Mouse (Mus musculus) adrenal gland, adult (tissue): Measurements from ENCODE around the gene Ndufa4l2.
A peak's percentile ranks its signal among the peaks of the same experiment; 100 is the strongest.

Source experiments
- DNase-seq, 2 experiments: peaks; one replicate each; pipeline ENCODE4 v3.0.0; 2022 to 2023; ENCODE audit warnings: low spot score in 1 of 2; ENCODE audit not compliant: inconsistent age in 2 of 2

Gene Ndufa4l2

DNA sequence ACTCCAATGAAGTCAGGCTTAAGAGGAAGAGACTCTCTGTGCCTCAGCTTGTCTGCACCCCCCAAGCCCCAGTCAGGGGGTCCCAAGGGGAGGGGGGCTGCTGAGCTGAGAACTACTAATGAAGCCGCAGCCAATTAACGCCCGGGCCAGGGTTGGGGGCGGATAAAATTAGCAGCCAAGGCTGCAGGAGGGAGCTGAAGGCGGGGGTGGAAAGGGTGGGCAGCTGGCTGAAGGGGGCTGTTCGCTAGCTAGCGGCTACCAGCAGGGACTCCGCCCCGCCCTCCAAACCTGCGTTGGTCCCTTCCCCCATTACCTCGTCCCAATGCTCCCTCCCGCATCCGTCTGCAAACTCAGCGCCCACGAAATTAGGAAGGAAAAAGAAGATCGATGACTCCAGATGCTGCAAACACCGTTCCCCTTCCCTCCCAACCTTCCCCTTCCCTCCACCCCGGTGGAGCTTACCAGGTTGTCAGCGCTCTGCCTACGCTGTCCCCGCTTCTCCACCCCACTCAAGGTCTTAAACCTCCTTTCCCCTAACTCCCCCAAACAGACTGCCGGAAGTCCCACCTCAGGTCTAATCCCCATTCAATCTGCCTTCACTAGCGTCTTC is 10.0 kb downstream of the Ndufa4l2 start:
- DNase-seq, result no peak

DNA sequence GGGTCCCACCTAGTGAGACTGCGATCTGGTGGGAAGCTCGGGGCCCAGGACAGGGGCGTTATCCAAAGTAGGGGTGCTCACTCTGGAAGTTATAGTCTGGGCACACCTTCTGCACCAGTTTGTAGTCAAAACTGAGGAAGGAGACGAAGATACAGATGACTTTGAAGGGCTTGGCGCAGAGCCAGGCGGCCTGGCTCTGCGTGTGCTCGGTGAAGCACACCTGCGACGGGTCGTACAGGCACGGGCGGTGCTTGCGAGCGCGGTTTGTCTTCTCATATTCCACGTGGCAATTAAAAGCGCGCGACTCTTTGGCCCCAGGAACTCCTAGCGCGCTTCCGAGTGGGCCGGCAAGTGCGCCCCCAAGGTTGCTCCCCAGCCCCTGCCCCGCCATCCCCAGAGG is 11.3 kb downstream of the Ndufa4l2 start:
- DNase-seq, result no peak

DNA sequence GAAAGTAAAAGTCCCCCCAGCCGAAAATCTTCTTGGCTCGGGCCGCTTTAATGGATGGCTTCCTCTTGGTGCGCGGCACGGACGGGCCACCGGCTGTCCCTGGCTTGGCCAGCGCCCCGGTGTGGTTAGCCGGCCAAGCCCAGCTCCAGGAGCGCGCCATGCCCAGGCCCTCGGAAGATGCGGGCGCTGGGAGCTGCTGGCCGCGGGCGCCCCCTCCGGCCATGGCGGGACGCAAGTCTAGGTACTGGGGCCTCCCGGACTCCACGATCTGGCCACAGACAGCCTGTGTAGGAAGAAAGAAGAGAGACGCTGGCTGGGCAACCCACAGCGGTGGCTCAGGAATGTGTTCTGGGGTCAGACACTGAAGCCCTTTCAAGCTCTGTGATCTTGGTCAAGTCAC is 11.9 kb downstream of the Ndufa4l2 start:
- DNase-seq, result peak; percentile 68 to 80

DNA sequence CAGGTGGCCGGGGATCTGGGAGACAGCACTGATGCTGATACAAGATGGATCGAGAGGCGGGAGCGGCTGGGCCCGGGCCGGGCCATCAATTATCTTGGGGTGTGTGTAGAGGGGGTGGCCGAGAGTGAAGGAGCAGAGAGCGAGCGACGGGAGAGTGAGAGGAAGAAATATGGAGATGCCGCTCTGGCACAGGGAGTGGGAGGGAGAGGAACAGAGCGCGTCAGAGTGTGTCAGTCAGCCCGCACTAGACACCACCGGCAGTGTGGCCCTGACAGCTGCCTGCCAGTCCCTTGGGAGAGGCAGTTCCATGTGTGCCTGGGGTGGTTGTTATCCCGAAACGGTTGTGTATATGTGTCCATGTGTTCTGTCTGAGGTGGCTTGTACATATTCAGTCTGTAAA is 12.7 kb downstream of the Ndufa4l2 start:
- no peak for DNase-seq

DNA sequence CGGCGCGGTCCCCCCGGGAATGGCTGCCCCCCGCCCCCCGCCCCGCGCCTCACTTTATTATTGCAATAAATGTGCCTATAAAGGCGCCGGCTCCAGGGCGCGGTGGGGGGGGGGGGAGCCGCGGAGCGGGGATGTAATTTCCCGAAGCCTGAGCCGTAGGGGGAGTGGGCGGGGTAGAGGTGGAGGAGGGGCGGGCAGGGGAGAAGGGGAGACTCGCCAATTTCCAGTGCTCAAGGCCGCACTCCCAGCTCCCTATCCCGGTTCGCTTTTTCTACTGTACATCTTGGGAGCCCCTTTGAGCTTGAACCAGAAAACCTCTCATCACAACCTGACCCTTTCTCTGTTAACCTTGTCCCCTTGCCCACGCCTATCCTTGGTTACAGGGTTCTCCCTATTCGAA is 16.2 kb downstream of the Ndufa4l2 start:
- DNase-seq, result no peak

DNA sequence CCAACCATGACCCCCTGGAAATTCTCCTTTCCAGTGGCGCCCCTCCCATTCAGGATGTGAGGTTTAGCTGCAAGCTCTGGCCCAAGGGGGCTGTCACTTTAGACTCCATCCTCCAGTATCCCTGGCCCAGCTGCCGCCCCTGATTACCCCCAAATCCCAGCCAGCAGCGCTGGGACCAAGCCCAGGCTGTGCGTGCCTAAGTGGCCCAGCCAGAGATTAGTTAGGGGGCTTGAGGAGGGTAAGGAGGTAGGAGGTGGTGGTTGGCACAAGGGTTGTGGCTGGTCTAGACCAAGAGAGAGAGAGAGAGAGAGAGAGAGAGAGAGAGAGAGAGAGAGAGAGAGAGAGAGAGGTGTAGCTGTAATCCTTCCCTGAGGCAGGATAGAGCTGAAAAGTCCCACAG is 16.8 kb downstream of the Ndufa4l2 start:
- no peak for DNase-seq

DNA sequence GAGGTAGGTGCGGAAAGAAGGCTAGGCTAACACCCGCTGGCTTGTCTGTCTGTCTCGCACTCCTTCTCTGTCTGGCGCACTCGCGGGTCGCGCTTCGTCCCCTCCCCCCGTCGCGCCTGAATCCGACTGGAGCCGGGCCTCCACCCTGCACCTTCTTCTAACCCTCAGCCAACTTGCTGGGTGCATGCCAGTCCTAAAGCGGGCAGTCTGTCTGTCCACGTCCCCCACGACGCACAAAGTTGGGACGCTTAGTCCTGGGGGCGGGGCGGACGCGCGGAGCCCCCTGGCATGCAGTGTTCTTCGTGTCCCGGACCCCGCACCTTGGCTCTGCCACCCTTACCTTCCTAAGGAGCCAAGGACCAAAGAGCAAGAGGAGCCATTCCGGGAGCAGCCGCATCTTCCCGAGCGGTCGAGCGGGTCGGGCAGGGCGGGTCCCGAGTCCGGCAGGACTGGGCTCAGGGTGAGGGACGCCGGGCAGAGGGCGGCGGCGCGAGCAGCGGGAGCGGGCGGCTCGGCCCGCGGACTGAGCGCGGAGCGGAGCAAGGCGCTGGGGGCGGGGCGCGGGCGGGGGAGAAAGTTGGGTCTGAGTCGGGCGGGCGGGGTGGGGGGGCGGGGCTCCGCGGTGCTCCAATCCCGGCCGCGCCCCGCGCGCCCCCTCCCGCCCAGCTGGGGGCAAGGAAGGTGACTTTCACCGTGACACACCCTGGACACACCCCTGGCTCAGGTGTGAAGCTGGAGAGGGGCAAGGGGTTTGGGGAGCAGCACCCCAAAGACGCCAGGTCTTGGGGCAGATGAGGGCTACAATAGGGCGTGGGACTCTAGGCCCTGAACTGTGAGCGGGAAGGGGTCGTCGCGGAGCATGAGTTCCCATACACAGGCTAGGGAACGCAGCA is 19.5 kb downstream of the Ndufa4l2 start, which contains the start of gene Nxph4:
TSS of gene Nxph4 (minus strand) at position 524 of the 893 bp plus-strand sequence.
- DNase-seq, result peak in 1 of 2 experiments; percentile 68

DNA sequence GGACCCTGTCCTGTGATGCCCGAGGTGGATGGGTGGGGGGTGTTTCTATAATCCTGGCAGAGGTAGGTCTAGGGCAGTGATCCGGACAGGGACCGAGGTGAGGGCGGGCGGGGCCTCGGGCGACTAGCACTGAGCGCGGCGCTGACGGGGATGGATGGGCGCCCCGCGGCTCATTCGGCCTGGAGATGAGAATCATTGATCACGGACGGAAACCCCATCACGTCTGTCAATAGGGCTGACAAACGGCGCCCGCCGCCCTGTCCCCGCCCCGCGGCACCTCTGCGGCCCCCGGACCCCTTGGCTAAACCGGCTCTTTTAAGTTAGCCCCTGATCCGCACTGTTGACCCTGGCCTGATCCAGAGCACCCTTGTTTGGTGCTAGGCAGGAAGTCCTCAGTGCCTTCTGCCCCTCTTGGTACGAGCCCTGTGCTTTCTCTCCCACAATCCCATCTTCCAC is 20.2 kb downstream of the Ndufa4l2 start:
- peak in 1 of 2 experiments; percentile 33 for DNase-seq

DNA sequence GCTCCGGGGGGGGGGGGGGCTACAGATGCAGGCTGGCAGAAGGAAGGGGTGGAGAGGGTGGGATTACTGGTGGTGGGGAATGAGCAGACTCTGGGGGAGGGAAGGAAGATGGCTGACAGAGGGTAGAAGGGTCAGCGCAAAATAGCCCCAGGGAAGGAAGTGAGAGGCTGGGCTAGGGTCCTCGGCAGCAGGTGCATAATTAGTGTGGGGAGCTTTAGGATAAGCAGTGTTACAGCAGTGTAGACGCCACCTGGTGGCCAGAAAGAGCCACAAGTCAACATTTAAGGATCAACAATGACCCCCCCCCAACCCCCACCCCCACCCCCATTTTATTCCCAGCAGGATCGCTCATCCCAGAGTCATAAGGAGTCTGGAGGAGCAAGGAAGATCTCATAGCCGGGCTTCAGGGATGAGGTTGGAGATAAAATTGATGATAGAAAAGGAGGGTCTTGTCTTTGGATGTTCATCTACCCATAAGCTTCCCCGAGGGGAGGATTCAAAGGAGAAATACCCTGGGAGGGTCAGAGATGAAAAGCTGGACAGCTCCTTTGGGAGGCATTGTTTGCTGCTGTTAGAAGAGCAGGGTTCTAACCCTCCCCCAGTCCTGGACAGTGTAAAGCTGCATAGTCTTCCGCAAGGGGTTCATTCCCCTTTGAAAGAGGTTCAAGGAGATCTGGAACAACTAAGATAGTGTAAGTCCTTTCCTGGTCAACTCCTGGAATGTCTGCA is 22.0 kb downstream of the Ndufa4l2 start:
- peak in 1 of 2 experiments; percentile 73 for DNase-seq

DNA sequence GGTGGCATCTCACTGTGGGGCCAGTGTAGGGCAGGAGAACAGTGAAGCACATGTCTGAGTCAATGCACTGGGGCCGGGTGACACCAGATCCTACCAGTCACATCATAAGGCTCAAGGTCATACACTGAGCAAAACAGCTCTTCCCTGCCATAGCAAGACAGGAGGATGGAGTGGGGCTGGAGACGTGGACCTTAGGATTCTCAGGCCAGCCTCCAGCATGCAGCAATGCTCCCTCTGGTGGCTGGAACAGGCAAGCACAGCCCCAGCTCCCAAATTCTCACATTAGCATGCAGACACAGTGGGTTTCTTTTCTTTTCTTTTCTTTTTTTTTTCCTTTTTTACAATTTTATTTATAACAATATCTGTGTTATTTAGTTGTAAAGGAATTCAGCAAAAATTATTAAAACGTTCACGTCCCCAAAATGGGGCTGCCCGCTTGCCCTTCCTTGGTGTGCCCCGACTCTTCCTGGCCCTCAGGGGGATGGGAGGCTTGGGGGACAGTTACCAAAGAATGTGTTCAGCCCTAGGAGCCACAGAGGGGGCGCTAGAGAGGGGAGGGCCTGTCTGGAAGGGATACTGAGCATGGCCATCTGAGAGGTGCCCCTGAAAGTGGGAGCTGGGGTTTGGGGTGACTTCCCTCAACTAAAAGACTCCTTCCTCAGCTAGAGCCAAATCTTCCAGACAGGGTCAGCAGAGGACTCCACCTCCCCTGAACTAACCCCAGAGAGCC is 23.3 kb downstream of the Ndufa4l2 start:
- peak; percentile 78 to 92 for DNase-seq

DNA sequence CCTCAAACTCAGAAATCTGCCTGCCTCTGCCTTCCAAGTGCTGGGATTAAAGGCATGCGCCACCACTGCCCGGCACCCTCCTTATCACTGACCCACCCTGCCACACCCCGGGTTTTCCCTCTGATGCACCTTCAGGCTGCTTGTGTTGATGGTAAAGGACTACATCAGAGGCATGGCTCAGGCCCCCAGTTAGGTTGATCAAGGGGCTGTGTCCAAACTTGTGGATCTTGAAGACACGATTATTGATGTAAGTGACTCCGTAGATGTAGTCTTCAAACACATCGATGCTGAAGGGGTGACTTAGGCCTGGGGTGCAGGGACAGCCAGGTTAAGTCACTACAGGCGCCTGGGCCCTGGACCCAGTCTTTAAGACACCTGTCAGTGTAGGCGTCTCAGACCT is 26.7 kb downstream of the Ndufa4l2 start:
- no peak for DNase-seq

DNA sequence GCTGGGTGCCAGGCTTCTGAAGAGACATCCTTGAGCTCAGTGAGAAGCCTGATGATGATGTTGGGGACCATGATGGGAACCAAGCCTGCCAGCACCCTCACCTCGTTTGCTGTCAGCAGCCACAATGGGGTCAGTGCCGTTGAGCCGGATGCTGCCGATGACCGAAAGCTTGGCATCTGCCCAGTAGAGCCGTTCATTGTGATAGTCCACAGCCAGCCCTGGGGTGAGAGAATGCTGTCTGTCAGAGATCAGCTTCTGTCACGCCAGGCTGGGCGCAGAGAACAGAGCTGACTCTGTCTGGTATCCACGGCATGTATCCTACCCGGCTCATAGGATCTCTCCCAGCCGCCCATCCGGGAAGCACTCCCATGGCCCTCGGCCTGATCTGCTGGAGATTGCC is 27.3 kb downstream of the Ndufa4l2 start:
- no peak for DNase-seq

DNA sequence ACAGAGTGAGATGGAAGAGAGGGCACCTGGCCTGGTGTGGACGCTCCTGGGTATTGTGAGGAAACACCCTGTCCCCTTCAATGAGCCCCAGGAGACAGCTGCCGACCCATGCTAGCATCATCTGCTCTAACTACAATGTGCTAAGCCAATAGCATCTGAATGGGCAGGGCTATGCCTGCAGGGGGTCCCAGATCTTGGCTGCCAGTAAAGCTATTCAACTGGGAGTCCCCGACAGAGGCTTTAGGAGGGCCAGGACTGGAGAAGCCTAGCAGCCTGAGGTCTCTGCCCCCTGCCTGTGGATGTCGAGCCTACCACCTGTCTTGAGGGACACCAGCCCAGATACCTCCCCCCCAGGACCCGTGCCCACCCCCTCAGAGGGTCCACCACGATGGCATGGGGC is 28.0 kb downstream of the Ndufa4l2 start:
- DNase-seq, result no peak

DNA sequence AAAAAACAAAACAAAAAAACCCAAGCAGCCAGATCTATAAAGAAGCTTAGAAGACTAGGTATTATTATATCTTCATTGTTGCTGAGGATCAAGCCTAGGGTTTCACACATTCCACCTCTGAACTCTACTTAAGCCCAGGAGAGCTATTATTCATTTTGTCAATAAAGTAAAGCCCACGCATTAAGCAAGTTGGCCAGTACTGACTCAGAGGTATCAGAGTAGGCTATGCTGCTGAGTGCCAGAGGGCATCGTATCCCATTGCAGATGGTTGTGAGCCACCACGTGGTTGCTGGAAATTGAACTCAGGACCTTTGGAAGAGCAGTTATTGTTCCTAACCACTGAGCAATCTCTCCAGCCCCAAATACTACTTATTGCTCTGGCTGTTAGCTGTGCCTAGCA is 29.1 kb downstream of the Ndufa4l2 start:
- no peak for DNase-seq

DNA sequence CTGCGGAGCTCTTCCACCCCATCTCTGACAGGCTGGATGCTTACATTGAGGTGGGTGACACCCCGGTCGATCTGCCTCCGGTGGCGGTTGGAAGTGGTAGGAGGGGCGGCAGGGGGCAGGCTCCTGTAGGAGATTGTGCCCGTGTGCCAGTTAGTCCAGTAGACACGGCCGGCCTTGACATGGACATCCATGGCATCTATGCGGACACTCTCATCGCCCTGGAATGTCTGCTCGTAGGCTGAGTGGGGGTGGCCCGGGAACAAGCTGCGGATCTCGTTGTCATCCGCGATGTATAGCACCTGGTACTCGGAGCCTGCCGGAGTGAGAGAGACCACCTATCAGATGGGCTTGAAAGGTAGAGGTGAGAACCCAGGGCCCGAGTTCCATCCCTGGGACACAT is 29.6 kb downstream of the Ndufa4l2 start:
- peak; percentile 59 to 65 for DNase-seq

DNA sequence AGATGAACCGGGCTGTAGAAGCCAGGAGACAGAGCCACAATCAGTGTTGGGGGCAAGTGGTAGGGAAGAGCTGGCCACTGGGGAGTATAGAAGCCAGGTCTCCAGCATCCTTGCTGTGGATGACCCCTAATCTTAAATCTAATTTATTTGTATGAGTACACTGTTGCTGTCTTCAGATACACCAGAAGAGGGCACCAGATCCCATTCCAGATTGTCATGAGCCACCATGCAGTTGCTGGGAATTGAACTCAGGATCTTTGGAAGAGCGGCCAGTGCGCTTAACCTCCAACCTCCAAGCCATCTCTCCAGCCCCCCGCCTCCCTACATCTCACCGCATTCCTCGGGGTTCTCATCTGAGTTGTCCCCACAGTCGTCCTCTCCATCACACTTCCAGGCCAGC is 31.7 kb downstream of the Ndufa4l2 start:
- no peak for DNase-seq

DNA sequence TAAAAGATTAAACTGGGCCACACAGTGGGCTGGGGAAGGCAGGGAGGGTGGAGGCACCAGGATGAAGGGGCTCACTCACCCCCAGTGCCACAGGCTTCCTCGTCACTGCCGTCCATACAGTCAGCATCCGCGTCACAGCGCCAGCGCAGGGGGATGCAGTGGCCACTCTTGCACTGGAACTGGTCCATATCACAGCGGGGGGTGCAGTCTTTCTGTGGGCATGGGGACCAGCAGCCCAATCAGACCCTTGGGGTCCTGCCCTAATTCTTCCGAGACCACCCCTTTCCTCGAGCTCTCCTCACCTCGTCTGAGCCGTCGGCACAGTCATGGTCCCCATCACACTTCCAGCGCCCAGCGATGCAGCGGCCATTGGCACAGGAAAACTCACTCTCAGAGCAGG is 33.5 kb downstream of the Ndufa4l2 start:
- DNase-seq, result no peak

DNA sequence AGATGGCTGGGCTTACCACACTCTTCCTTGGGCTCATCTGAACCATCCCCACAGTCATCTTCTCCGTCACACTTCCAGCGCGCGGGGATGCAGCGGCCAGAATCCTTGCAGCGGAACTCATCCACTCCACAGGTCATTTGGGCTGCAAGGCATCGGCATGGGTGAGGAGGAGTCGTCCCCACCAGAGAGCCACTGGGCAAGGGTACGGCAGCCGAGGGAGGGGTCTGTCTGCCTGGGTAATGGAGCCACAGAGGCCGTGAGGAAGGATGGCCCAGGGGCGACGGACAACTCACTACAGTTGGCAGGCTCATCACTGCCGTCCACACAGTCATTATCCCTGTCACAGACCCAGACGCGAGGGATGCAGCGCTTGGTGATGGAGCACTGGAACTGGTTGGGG is 35.1 kb downstream of the Ndufa4l2 start:
- no peak for DNase-seq

DNA sequence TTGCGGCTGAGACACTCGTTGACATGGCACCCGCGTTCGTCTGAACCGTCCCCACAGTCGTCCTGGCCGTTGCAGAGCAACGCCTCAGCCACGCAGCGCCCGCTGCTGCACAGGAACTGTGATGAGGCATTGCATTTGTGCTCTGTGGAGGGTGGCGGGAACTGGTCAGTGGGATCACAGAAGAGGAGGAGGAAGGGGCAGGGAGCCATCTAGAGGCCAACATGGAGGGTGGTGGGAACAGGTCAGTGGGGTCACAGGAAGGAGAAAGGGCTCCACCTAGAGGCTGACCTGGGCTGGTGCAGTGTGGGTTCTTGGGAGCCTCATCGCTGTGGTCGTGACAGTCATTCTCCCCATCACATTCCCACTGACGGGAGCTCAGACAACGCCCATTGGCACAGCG is 40.9 kb downstream of the Ndufa4l2 start:
- DNase-seq, result peak in 1 of 2 experiments; percentile 55

DNA sequence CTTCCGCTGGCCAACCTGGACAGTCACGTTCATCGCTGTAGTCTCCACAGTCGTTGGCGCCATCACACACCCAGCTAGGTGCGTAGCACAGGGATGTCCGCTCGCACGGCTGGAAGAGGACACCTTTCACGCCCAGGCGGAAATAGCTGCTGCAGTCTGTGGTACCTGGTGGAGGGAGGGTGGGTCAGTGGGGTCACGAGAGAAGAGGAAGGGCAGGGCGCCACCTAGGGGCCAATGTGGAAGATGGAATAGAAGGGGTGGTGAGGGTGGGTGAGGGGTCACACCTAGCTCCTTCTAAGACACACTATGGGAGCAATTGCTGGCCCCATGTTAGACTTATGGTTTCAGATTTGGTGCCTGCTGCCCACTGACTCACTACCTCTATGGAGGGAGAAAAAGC is 42.6 kb downstream of the Ndufa4l2 start:
- DNase-seq, result no peak

DNA sequence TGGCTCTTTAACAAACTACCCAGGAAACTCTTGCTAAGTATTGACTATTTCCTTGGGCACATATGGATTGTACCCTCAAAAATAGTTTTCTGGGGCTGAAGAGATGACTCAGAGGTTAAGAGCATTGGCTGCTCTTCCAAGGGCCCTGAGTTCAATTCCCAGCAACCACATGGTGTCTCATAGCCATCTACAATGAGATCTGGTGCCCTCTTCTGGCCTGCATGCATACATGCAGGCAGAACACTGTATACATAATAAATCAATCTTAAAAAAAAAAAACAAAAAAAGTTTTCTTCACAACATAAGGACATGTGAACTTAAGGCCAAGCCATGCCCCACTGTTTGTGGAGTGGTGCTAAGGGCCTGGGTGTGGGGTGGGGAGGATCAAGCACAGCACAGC is 46.4 kb downstream of the Ndufa4l2 start:
- DNase-seq, result no peak
